Mouse (Mus musculus) lung, adult 2 months (tissue): ENCODE measurements around the gene Gm10570.

ENCODE experiments used
- CTCF ChIP-seq: fragments of 200-500 bp; IDR thresholded peaks from 2 replicates; pipeline ENCODE4 v1.5.1; 2011; ENCODE audit warnings: mild to moderate bottlenecking, low read length, control low read depth; ENCODE audit not compliant: insufficient read depth
- POLR2A ChIP-seq: fragments of 200-500 bp; IDR thresholded peaks from 2 replicates; pipeline ENCODE4 v1.6.1; 2011; ENCODE audit warnings: low read depth, mild to moderate bottlenecking, control low read depth, low read length, borderline replicate concordance; ENCODE audit errors: extremely low read depth

DNA sequence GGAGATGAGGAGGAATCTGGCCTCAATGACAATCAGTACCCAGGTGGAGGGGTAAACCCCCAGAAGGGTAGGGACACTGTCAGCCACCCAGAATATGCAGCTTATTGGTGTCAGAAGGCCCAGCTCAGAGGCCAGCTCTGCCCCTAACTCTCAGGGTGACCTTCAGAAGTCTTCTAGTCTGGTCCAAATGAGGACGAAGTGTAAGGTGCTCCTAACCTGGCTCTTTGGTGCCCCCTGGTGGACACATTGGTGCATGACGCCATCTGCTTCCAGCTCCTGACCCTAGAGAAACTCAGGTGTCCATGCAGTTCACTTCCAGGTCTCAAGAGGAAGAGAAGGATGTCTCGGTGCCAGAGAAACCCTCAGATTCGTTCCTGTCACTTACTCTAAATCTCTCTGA lies 16.2 kb downstream of the Gm10570 start:
- TF ChIP-seq POLR2A (no peak), CTCF (peak; percentile 98)
